Mouse (Mus musculus) spleen, embryonic (tissue): ENCODE measurements around the gene Chd2.

ENCODE experiments used
- CTCF ChIA-PET: fragments of 350-600 bp; sonication (Branson Sonifier 250); formaldehyde crosslinking; loops from one replicate; lab custom pipeline; 2022; lab: Charles Lee

Chd2 gene

DNA sequence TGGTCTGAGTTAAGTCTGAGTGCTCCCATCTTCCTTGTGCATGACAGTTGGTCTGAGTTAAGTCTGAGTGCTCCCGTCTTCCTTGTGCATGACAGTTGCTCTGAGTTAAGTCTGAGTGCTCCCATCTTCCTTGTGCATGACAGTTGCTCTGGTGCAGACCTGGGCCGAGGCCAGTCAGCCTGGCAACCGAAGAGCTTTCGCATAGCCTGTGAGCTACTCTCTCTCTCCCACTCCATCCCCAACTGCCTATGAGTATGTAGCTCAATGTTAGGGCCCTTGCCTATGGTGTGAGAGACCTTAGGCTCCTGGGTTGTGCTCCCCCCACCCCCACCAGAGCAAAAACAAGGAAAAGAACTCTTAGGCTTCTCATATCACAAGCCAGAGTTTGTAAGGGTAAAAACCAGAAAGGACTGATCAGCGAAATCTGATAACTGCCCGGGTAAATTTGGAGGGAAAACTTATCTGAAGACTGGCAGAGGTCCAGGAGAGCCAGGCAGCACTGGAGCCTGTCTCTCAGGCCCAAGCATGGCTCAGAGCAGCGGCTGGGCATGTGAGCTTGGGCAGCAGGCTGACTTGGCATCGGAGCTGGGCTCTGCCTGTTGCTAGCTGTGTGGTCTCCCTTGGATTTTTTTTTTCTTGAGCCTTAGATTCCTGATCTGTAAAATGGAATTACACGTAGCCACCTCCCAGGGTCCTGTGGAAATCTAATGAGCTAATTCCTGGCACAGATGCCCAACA, 120.2 kb downstream of the Chd2 start:
- CTCF ChIA-PET: no interaction called here

DNA sequence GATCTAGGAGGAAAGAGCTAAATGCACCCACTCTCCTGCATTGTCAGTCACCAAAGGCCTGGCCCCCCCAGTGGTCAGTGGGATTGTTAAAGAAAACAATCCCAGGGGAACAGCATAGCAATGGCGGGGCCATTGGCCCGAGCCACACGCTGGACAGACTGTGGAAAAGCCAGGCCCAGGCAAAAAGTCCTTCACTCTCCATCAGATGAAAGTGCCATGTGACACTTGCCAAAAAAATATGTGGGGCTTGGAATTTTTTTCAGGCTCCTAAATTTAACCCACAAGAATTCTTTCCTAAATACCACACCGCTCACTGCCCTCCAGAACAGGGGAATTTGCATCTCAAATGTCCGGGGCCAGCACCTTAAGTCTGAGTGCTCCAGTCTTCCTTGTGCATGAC, 120.8 kb downstream of the Chd2 start:
- CTCF ChIA-PET: no interaction called here

DNA sequence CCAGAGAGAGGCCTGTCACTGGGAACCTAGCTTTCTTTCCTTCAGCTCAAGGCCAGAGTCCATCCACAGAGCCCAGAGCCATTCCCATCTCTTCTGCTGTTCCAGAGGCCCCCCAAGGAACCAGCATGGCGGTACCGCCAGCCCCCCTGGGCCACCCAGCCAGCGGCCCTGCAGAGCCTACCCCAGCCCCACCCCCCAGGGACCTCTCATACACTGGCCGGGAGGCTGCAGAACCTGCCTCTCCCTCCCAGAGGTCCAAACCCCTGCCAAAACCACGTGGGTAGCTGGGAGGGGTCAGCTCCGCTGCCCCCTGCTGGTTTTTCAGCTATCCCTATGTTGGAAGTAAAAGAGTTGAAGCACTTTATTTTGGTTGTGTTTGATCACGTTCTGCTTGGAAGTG, 122.3 kb downstream of the Chd2 start:
- CTCF ChIA-PET: no interaction called here

- CTCF ChIA-PET: no interaction called here
Observed at GRCm38 (mm10) chr7:73414192-73414591, 127.4 kb downstream of the Chd2 start.

DNA sequence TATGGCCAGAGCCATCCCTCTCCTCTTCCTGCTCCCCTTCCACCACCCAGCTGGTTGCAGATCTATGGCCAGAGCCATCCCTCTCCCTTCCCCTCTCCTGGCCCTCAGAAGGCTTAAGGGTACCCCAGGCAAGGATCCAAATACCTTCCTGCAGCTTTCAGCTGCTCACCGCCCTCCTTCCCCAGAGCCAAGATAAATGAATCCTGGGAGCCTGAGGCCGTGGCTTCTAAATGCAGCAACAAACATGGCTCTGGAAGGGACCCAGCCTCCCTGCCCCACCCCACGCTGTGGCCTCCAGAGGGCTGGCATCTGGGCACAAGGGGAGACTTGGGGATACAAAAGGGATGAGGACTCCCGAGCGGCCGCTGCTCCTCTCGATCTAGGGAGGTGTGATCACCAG, 129.2 kb downstream of the Chd2 start:
- CTCF ChIA-PET: no interaction called here

GRCm38 (mm10) chr7:73411986-73412385, 129.6 kb downstream of the Chd2 start:
- CTCF ChIA-PET: no interaction called here

DNA sequence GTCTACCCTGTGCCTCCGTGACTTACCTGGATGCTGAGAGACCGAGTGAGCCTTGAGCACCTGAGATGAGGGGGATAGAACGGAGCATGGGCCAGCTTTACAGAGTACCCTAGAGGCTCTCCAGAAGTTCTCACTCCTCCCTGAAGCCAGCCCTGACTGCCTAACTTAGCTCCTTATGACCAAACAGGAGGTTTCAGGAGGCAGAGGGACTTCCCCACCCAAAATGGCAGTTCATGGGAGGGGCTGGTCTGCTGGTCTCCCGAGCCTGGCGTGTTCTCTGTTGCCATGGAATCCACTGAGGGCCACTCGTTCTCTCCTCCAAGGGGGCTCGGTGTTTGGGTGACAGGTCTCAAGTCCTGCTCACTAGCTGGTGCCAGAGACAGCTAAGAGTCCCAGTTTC, 130.1 kb downstream of the Chd2 start:
- CTCF ChIA-PET: no interaction called here

DNA sequence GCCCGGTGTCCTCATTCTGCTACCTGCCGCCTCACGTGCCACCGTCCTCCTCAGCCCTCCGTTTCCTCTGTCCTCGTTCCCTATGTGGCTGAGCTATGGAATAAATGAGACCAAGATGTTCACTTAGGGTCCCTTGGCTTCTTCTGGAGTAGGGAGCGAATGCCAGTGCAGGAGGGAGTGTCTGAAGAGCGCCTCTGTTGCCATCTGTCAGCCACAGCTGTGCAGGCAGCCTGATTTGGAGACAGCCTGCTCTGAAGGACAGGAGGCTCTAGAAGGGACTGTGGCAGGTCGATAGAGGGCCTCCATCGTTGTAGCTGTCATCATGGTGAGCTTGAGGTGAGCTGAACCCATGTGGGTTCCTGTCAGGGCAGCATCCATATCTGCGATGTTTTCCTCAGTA, 136.1 kb downstream of the Chd2 start:
- CTCF ChIA-PET: no interaction called here

GRCm38 (mm10) chr7:73403538-73403937, 138.1 kb downstream of the Chd2 start:
- CTCF ChIA-PET: no interaction called here

DNA sequence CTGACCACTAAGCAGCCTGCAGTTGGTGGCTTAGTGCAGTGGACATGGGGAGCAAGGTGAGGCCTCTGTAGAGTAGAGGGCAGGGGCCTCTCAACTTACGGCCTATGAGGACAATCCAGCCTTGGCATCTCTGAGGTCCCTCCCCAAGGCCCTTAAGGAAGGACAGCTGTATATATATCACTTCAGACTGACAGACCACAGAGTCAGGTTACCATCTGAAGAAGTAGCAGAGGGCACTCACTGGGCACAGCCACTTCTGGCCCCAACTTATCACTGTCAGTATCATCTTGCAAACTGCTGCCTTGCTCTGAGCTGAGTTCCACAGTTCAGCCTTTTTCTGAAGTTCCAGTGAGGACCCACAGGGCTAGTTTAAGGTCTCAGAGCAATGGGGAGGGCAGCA, 139.0 kb downstream of the Chd2 start:
- CTCF ChIA-PET: no interaction called here

GRCm38 (mm10) chr7:73402106-73402505, 139.5 kb downstream of the Chd2 start:
- CTCF ChIA-PET: no interaction called here

- CTCF ChIA-PET: interaction anchor here (0.9 kb wide), 1 partner anchor 9 kb away, joined by 3 read pairs; no protein-coding TSS in a partner anchor
Observed at GRCm38 (mm10) chr7:73400051-73400916, 141.3 kb downstream of the Chd2 start.

GRCm38 (mm10) chr7:73399501-73400044, 142.1 kb downstream of the Chd2 start:
- CTCF ChIA-PET: interaction anchor here (0.9 kb wide), 1 partner anchor 10 kb away, joined by 3 read pairs; no protein-coding TSS in a partner anchor

GRCm38 (mm10) chr7:73398806-73399442, 142.7 kb downstream of the Chd2 start:
- CTCF ChIA-PET: interaction anchor here (0.6 to 0.9 kb wide), 2 partner anchors 10 to 25 kb away, joined by 3 to 6 read pairs; no protein-coding TSS in a partner anchor

- CTCF ChIA-PET: interaction anchor here (0.6 kb wide), 1 partner anchor 26 kb away, joined by 6 read pairs; no protein-coding TSS in a partner anchor
Observed at GRCm38 (mm10) chr7:73398319-73398718, 143.3 kb downstream of the Chd2 start.

DNA sequence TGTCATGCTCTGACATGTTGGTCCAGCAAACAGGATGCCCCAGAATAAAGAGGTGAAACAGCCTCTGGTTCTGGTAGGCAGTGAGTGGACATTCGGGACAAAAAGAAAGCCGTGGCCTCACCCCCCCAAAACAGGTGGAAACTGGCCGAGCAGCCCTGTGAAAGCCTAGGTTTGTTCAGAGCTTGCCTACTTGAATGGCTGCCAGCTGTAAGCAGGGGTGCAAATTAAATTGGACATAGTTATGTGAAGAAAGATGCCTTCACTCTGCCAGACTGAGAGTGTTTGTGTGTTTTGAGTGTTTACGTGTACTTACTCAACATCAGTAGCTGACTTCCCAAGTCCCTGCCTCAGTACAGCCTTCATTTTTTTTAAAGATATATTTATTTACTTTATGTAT, 147.6 kb downstream of the Chd2 start:
- CTCF ChIA-PET: no interaction called here

- CTCF ChIA-PET: no interaction called here
Observed at GRCm38 (mm10) chr7:73393307-73394012, 148.2 kb downstream of the Chd2 start.

DNA sequence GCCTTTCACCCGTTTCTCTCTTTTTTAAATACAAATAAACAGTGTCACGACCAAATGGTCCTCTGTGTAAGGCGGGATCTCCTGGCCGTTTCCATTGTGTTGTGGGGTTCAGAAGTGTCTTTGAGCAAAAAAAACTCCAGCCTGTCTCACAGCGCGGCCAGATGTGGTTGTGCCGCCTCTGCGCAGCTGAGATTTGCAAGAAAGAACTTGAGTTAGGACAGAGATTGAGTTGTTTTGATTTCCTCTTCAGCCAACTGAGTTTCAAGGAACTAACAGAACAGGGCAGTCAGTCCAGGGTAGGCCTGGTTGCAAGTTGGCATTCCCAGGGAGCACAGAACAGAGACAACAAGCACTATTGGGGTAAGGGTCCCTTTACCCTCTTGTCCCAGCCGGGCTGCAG, 149.3 kb downstream of the Chd2 start:
- CTCF ChIA-PET: no interaction called here

- CTCF ChIA-PET: no interaction called here
Observed at GRCm38 (mm10) chr7:73391518-73392321, 149.9 kb downstream of the Chd2 start.

DNA sequence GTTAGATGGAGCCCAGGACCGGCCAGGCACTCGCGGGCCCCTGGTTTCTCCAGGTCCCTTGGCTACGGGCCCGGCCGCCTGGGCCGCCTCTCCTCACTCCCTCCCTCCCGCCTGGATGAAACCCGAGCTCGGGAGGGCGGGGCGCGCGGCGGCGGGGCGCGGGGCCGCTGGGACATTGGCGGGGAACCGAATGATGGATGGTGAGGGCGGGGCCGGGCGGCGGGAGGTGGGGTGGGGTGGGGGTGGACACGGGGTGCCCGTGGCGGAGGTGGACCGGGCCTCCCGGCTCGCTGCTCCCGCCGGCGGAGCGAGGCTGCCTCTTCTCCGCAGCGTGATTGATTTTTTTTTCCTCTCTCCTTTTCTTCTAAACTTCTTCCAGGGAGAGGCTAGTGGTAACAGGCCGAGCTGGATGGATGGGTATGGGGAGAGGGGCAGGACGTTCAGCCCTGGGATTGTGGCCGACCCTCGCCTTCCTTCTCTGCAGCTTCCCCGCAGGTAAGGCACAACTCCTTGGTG, 150.6 kb downstream of the Chd2 start:
- CTCF ChIA-PET: no interaction called here
